Mouse (Mus musculus): Measurements from ENCODE around the gene Tnfrsf23. TPM values are rescaled to one million over a fixed set of nuclear protein-coding genes. Genes with fewer than 3 reads are reported as not detected.

Gene Tnfrsf23
- polyA plus RNA-seq (2015; fragmentation: Nextera tagmentation; extraction: Ambion mirVana), result 2.2 and 3.0 TPM in 2 replicates

DNA sequence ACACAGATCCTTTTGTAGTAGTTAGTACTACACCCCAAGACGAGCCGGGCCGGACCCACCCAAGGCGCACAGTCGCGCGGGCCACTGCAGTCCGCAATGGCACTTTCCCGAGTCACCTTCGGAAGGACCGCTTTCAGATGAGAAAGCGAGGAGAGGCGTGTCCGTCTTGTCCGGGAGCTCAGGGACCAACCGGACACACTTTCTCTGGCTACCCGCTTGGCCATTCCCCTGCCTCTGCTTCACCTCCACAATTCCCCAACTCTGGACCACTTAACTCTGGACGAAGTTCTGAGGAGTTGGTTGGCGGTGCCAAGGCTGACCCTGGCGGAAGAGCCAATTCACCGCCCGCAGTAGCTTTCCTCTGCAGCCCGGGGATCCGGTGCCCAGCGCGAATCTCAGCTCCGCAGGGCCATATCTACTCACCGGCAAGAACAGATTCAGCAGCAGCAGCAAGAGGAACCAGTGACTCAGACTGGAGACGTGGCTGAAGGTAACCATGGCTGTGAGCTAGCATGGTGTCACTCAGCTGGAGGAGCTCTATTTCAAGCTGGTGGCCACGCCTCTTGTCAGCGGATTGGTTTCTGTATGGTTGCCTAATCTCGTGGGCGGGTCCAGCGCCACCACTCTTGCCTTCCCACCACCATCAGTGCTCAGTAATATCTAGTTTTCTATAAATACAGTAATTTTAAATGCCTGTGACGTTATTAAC is at the start of gene Tnfrsf23:
Gene Tnfrsf23, minus strand, starts transcription at position 514 of the 709 bp plus-strand sequence.
- peak within 1 kb of the TSS; percentile 78 for H3K4me2 ChIP-seq (replicated peaks; ENCODE audit: low read depth, low read length)
- ATAC-seq (peak; percentile 97), DNase-seq (ENCODE audit: low spot score) (peak; percentile 97)
- no peaks in the 10 kb centered on the region for H3K4me1 ChIP-seq (ENCODE audit: insufficient read depth, low read depth, low read length)
- H3K27me3 ChIP-seq (replicated peaks; ENCODE audit: insufficient read depth, low read length), result no peaks in the 10 kb centered on the region
- peak within 1 kb of the TSS; percentile 39 for H3K4me3 ChIP-seq (ENCODE audit: low read depth, low read length)
- H3K9ac ChIP-seq (replicated peaks; ENCODE audit: low read depth), result 0 out of 2 replicates have a peak within 1 kb of the TSS, but pooled peaks have one; percentile 6
- TF ChIP-seq EP300 (IDR thresholded peaks at IDR 0.05) (no peak), CTCF (IDR thresholded peaks at IDR 0.05) (no peak)
- 4% methylated on average over 35 of the region's 35 CpGs for WGBS
- no peak within 1 kb of the TSS for H3K27ac ChIP-seq (ENCODE audit: low read length)
- H3K9me3 ChIP-seq (ENCODE audit: low read length), result no peaks in the 10 kb centered on the region
- H3K36me3 ChIP-seq (ENCODE audit: insufficient read depth, low read length), result peaks cover 21% of the 10 kb centered on the region; the same call in 1 of the 2 replicates

DNA sequence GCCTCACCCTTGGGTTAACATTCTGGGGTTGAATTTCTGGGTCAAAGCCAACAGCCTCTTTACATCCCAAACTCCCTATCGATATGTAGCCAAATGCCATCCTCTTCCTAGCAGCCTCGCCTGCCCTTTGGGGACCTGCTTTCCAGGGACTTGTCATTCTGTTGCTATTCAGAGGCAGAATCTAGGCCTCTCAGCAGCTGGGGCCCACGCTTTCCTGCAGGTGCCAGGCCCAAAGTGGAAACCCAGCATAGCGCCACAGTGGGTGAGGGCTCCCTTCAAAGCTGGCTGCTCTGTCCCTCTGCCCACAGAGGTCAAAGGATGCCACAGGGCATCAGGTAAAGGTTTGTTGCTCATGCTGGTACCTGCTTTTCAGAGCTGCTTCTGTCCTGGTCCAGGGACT is 48.1 kb upstream of the Tnfrsf23 start:
- Histone ChIP-seq H3K9me3 (ENCODE audit: low read length) (no peaks in the 10 kb centered on the region), H3K27ac (ENCODE audit: low read length) (no peak overlapping the region), H3K4me1 (ENCODE audit: insufficient read depth, low read depth, low read length) (peaks cover 12% of the 10 kb centered on the region), H3K4me2 (replicated peaks; ENCODE audit: low read depth, low read length) (no peak overlapping the region), H3K9ac (replicated peaks; ENCODE audit: low read depth) (no peak overlapping the region), H3K27me3 (replicated peaks; ENCODE audit: insufficient read depth, low read length) (no peaks in the 10 kb centered on the region), H3K4me3 (ENCODE audit: low read depth, low read length) (no peak overlapping the region), H3K36me3 (ENCODE audit: insufficient read depth, low read length) (no peaks in the 10 kb centered on the region)
- DNase-seq (ENCODE audit: low spot score) (no peak), ATAC-seq (no peak)
- TF ChIP-seq EP300 (IDR thresholded peaks at IDR 0.05) (no peak), CTCF (IDR thresholded peaks at IDR 0.05) (no peak)
- WGBS, result 87% methylated on average over 4 of the region's 4 CpGs

DNA sequence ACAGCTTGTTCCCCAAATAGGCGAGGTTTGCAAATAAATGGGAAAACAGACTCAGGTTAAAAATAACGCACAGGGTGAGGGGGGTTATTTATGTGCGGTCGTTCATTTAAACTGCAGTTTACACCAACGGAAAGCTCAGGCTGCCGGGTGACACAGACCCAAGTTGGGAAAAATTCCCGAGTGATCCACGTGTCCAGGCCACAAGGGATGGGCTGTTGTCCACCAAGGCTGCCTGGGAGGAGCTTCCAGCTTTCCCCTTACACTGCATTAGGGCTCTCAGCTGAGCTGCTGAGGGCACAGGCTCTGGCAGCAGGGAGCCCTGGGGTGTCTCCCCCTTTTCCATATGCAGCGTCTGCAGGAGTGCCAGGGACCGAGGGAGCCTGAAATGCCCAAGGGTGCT is 44.2 kb upstream of the Tnfrsf23 start:
- Histone ChIP-seq H3K4me1 (ENCODE audit: insufficient read depth, low read depth, low read length) (no peaks in the 10 kb centered on the region), H3K27me3 (replicated peaks; ENCODE audit: insufficient read depth, low read length) (no peaks in the 10 kb centered on the region), H3K36me3 (ENCODE audit: insufficient read depth, low read length) (no peaks in the 10 kb centered on the region), H3K9me3 (ENCODE audit: low read length) (no peaks in the 10 kb centered on the region), H3K27ac (ENCODE audit: low read length) (peak overlapping the region; percentile 38), H3K9ac (replicated peaks; ENCODE audit: low read depth) (no peak overlapping the region), H3K4me2 (replicated peaks; ENCODE audit: low read depth, low read length) (no peak overlapping the region), H3K4me3 (ENCODE audit: low read depth, low read length) (no peak overlapping the region)
- TF ChIP-seq CTCF (IDR thresholded peaks at IDR 0.05) (no peak), EP300 (IDR thresholded peaks at IDR 0.05) (no peak)
- DNase-seq (ENCODE audit: low spot score), result no peak
- ATAC-seq, result peak; percentile 54
- whole genome bisulfite sequencing, result 66% methylated on average over 10 of the region's 10 CpGs

DNA sequence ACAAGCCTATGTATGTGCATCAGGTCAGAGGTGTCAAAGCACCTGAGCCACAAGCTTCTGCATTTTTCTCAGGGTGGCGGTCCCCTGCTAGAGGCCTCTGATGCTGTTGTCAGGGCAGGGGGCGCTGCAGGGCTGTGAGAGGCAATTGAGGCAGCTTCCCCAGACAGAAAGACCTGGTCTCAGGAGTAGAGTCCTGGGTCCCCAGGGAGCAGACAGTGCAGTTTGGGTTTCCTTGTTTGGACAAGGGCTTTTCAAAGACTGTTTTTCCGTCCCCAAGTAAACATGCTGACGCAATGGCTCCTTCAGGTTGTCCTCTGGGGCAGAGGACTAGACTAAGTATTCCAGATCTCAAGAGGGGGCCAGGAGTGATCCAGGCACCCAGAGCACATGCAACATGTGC is 40.7 kb upstream of the Tnfrsf23 start:
- no peaks in the 10 kb centered on the region for H3K9me3 ChIP-seq (ENCODE audit: low read length)
- TF ChIP-seq CTCF (IDR thresholded peaks at IDR 0.05), result peak; percentile 51
- peak; percentile 36; the same call in 1 of the 2 replicates for TF ChIP-seq EP300 (IDR thresholded peaks at IDR 0.05)
- DNase-seq (ENCODE audit: low spot score) (peak; percentile 54), ATAC-seq (peak; percentile 12; the same call in 1 of the 2 replicates)
- H3K4me1 ChIP-seq (ENCODE audit: insufficient read depth, low read depth, low read length), result no peaks in the 10 kb centered on the region
- H3K4me3 ChIP-seq (ENCODE audit: low read depth, low read length), result no peak overlapping the region
- no peaks in the 10 kb centered on the region for H3K36me3 ChIP-seq (ENCODE audit: insufficient read depth, low read length)
- 56% methylated on average over 4 of the region's 4 CpGs for WGBS
- H3K9ac ChIP-seq (replicated peaks; ENCODE audit: low read depth), result no peak overlapping the region
- H3K4me2 ChIP-seq (replicated peaks; ENCODE audit: low read depth, low read length), result no peak overlapping the region
- H3K27ac ChIP-seq (ENCODE audit: low read length), result no peak overlapping the region
- no peaks in the 10 kb centered on the region for H3K27me3 ChIP-seq (replicated peaks; ENCODE audit: insufficient read depth, low read length)

DNA sequence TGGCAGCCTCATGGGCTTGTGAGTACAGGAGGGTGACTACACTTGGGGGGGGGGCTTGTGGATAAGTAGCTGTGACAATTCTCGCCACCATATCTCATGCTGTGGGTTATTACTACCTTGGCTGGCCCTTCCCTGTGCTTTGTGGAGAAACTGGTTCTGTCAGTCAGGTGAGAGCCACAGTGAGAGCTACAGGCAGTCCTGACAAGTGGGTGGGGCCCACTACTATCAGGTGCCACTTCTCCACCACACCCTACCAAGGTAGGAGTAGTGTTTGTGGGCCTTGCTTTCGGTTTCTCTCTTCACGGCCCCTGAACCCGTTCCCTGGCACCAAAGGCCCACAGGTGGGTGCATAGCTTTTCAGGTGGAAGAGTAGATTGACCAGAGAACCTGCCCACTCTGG is 38.2 kb upstream of the Tnfrsf23 start:
- TF ChIP-seq CTCF (IDR thresholded peaks at IDR 0.05), result no peak
- TF ChIP-seq EP300 (IDR thresholded peaks at IDR 0.05), result peak; percentile 83
- 0 out of 2 replicates have a peak overlapping the region, but pooled peaks have one; percentile 6 for H3K9ac ChIP-seq (replicated peaks; ENCODE audit: low read depth)
- peak; percentile 95 for DNase-seq (ENCODE audit: low spot score)
- no peaks in the 10 kb centered on the region for H3K27me3 ChIP-seq (replicated peaks; ENCODE audit: insufficient read depth, low read length)
- H3K4me2 ChIP-seq (replicated peaks; ENCODE audit: low read depth, low read length), result peak overlapping the region; percentile 43
- H3K9me3 ChIP-seq (ENCODE audit: low read length), result no peaks in the 10 kb centered on the region
- H3K4me3 ChIP-seq (ENCODE audit: low read depth, low read length), result no peak overlapping the region
- ATAC-seq, result peak; percentile 97
- peaks cover 1% of the 10 kb centered on the region; the same call in 1 of the 2 replicates for H3K4me1 ChIP-seq (ENCODE audit: insufficient read depth, low read depth, low read length)
- 58% methylated on average over 4 of the region's 4 CpGs for WGBS
- H3K27ac ChIP-seq (ENCODE audit: low read length), result peak overlapping the region; percentile 83
- H3K36me3 ChIP-seq (ENCODE audit: insufficient read depth, low read length), result no peaks in the 10 kb centered on the region

DNA sequence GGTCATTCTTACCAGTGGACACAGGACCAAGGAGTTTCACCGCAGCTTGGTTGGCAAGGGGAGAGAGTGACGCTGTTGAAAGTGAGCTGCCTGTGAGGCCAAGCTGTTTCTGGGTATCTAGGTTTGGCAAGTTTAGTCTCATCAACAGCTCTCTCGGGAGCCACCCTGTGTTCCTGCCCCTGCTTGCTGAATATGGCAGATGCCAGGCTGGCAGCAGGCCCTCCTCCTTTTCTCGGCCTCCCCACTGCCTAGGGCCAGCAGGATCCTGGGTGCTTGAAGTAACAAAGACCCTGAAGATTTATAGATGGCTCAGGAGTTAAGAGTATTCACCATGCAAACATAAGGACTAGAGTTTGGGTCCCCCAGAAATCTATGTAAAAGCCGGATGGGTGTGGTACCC is 37.0 kb upstream of the Tnfrsf23 start:
- Histone ChIP-seq H3K4me3 (ENCODE audit: low read depth, low read length) (no peak overlapping the region), H3K27ac (ENCODE audit: low read length) (peak overlapping the region; percentile 83), H3K4me1 (ENCODE audit: insufficient read depth, low read depth, low read length) (peaks cover 13% of the 10 kb centered on the region; the same call in 1 of the 2 replicates), H3K9ac (replicated peaks; ENCODE audit: low read depth) (no peak overlapping the region), H3K36me3 (ENCODE audit: insufficient read depth, low read length) (no peaks in the 10 kb centered on the region), H3K9me3 (ENCODE audit: low read length) (no peaks in the 10 kb centered on the region), H3K4me2 (replicated peaks; ENCODE audit: low read depth, low read length) (no peak overlapping the region), H3K27me3 (replicated peaks; ENCODE audit: insufficient read depth, low read length) (no peaks in the 10 kb centered on the region)
- WGBS, result 71% methylated on average over 5 of the region's 5 CpGs
- no peak for DNase-seq (ENCODE audit: low spot score)
- no peak for TF ChIP-seq CTCF (IDR thresholded peaks at IDR 0.05)
- no peak for TF ChIP-seq EP300 (IDR thresholded peaks at IDR 0.05)
- no peak for ATAC-seq
